Mouse (Mus musculus) neural tube, embryonic 14.5 days (tissue): Measurements from ENCODE around the gene Poln. TPM values are rescaled to one million over a fixed set of nuclear protein-coding genes. Genes with fewer than 3 reads are reported as not detected.

Experiments used
- ATAC-seq: fragments of 200-750 bp; cut with Nextera tagmentation; 2 replicates; pipeline ENCODE4 v1.8.0; 2017; ENCODE audit warnings: low read depth, mild to moderate bottlenecking, moderate TSS enrichment, moderate library complexity
- H3K27ac ChIP-seq: fragments of 300-500 bp; sonication (generic); 2 replicates; pipeline ENCODE4 v1.5.1; 2014; ENCODE audit warnings: low read depth, mild to moderate bottlenecking, control low read depth, low read length, moderate library complexity, mixed read lengths
- H3K27me3 ChIP-seq: fragments of 300-500 bp; sonication (generic); 2 replicates; pipeline ENCODE4 v1.6.1; 2014; ENCODE audit warnings: low read length; ENCODE audit not compliant: control insufficient read depth, insufficient read depth
- H3K36me3 ChIP-seq: fragments of 300-500 bp; sonication (generic); 2 replicates; pipeline ENCODE4 v1.6.1; 2014; ENCODE audit warnings: low read length, mixed read lengths; ENCODE audit not compliant: control insufficient read depth, insufficient read depth
- H3K4me1 ChIP-seq: fragments of 300-500 bp; sonication (generic); 2 replicates; pipeline ENCODE4 v1.6.1; 2014; ENCODE audit warnings: low read length; ENCODE audit not compliant: control insufficient read depth, insufficient read depth
- H3K4me2 ChIP-seq: fragments of 300-500 bp; sonication (generic); 2 replicates; pipeline ENCODE4 v1.6.1; 2014; ENCODE audit warnings: mild to moderate bottlenecking, low read depth, low read length, control low read depth
- H3K4me3 ChIP-seq: fragments of 300-500 bp; sonication (generic); 2 replicates; pipeline ENCODE4 v1.5.1; 2014; ENCODE audit warnings: low read depth, low read length, control low read depth, mixed read lengths
- H3K9ac ChIP-seq: fragments of 300-500 bp; sonication (generic); replicated peaks from 2 replicates; pipeline ENCODE4 v1.6.1; 2014; ENCODE audit warnings: low read depth, mild to moderate bottlenecking, control low read depth, low read length, mixed read lengths
- H3K9me3 ChIP-seq: fragments of 300-500 bp; sonication (generic); 2 replicates; pipeline ENCODE4 v1.6.1; 2016; ENCODE audit warnings: low read length; ENCODE audit not compliant: control insufficient read depth
- WGBS: fragments of 180-500 bp; shearing (Covaris S2); extraction: QIAGEN DNeasy Blood & Tissue Kit; methylation state at CpG from one replicate; pipeline ENCODE4 v1.1.7; 2014; 5-methylcytosine and 5-hydroxymethylcytosine counted together
- polyA plus RNA-seq: library from polyadenylated mRNA; unstranded; fragments of >200 nt; fragmentation: Nextera tagmentation; extraction: Ambion mirVana; gene quantifications from 2 replicates; pipeline ENCODE4 v1.2.1, GENCODE M21; 2014

The Poln gene
- polyA plus RNA-seq, 1 experiment from 2014 or later = 0.74 TPM

GRCm38 (mm10) chr5:34183156-34183880, 14.1 kb upstream of the Poln start:
- H3K4me1 ChIP-seq = peaks cover 26% of the 10 kb centered on the region
- no peak overlapping the region for H3K4me3 ChIP-seq
- no peak overlapping the region for H3K9ac ChIP-seq
- ATAC-seq = no peak
- H3K27me3 ChIP-seq = no peaks in the 10 kb centered on the region
- 61% methylated on average over 3 of the region's 5 CpGs for WGBS
- no peaks in the 10 kb centered on the region for H3K9me3 ChIP-seq
- H3K36me3 ChIP-seq = peaks cover 16% of the 10 kb centered on the region
- no peak overlapping the region for H3K27ac ChIP-seq
- no peak overlapping the region for H3K4me2 ChIP-seq

GRCm38 (mm10) chr5:34182486-34182885, 13.2 kb upstream of the Poln start:
- no peak overlapping the region for H3K9ac ChIP-seq
- H3K4me3 ChIP-seq = no peak overlapping the region
- no peak overlapping the region for H3K27ac ChIP-seq
- no peaks in the 10 kb centered on the region for H3K27me3 ChIP-seq
- peaks cover 20% of the 10 kb centered on the region for H3K36me3 ChIP-seq
- peaks cover 26% of the 10 kb centered on the region for H3K4me1 ChIP-seq
- 70% methylated on average over 3 of the region's 3 CpGs for WGBS
- ATAC-seq = no peak
- no peak overlapping the region for H3K4me2 ChIP-seq
- H3K9me3 ChIP-seq = no peaks in the 10 kb centered on the region

DNA sequence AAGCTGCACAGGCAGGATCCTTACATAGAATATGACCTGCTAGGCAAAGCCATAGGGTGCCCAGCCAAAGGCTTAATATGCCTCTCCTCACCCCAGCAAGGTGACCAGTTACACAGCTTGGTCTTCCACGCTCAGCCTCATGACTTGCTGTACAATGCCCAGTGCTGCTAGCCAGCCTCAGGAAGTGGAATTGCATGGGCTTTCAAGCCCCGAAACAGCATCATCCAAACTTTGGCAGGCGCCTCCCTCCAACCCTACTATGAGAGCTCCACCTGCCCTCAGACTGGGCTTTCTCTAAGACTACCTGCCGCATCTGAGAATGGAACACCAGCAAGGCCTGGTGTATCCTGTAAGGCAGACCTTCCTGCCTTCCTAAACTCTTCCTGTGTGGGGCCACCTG, 8.6 kb upstream of the Poln start:
- ATAC-seq = no peak
- Histone ChIP-seq H3K4me2 (no peak overlapping the region), H3K27me3 (no peaks in the 10 kb centered on the region), H3K9me3 (no peaks in the 10 kb centered on the region), H3K9ac (no peak overlapping the region), H3K36me3 (peaks cover 42% of the 10 kb centered on the region), H3K4me1 (no peaks in the 10 kb centered on the region), H3K4me3 (no peak overlapping the region), H3K27ac (no peak overlapping the region)
- WGBS = 92% methylated on average over 4 of the region's 4 CpGs

DNA sequence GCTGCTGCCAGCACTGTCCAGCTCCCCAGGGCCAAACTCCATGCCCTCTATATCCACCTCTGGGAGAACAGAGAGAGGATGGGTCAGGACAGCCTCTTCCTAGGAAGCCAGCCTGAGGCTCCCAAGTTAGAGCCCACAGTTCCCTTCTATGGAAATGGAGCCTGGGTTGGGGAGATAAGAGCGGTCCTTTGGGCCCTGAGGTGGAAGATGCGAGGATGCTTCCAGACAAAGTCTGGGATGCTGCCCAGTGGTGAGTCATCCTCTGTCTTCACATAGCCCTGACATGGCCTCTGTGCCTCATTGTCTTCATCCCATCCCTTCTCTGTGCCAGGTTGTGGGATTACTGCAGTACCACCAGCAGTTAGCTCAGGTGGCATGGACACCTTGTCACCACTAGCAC, 7.8 kb upstream of the Poln start:
- no peaks in the 10 kb centered on the region for H3K9me3 ChIP-seq
- no peak overlapping the region for H3K9ac ChIP-seq
- no peak overlapping the region for H3K4me3 ChIP-seq
- no peaks in the 10 kb centered on the region for H3K4me1 ChIP-seq
- H3K27ac ChIP-seq = no peak overlapping the region
- WGBS = 93% methylated on average over 2 of the region's 2 CpGs
- H3K4me2 ChIP-seq = no peak overlapping the region
- ATAC-seq = no peak
- H3K36me3 ChIP-seq = peaks cover 38% of the 10 kb centered on the region
- H3K27me3 ChIP-seq = no peaks in the 10 kb centered on the region

DNA sequence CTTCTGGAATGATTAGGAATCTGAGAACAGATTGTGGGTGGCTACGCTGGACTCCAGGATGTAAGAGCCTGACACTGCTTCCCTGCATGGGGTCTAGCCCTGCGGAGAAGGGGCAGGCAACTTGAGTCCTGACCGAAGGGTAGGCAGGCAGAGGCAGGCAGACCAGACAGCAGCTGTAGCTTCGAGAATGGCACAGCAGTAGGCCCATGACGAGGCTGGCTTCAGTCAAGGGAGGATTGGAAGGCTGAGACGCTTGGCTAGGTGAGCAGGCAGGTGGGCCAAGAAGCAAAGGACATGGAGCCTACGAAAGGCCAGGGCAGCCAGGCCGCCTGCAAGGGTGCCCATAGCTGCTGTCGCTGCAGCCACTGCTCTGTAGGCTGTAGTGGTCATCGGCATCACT, 7.4 kb upstream of the Poln start:
- no peak for ATAC-seq
- Histone ChIP-seq H3K9ac (no peak overlapping the region), H3K4me2 (no peak overlapping the region), H3K36me3 (peaks cover 38% of the 10 kb centered on the region), H3K27me3 (no peaks in the 10 kb centered on the region), H3K9me3 (no peaks in the 10 kb centered on the region), H3K4me3 (no peak overlapping the region), H3K27ac (no peak overlapping the region), H3K4me1 (no peaks in the 10 kb centered on the region)
- WGBS = 71% methylated on average over 10 of the region's 10 CpGs

GRCm38 (mm10) chr5:34175403-34175694, 6.1 kb upstream of the Poln start:
- H3K27ac ChIP-seq = no peak overlapping the region
- no peaks in the 10 kb centered on the region for H3K4me1 ChIP-seq
- H3K9me3 ChIP-seq = no peaks in the 10 kb centered on the region
- no peaks in the 10 kb centered on the region for H3K27me3 ChIP-seq
- no peak overlapping the region for H3K4me2 ChIP-seq
- H3K4me3 ChIP-seq = no peak overlapping the region
- 15% methylated on average over 5 of the region's 5 CpGs for WGBS
- H3K9ac ChIP-seq = no peak overlapping the region
- H3K36me3 ChIP-seq = peaks cover 37% of the 10 kb centered on the region
- ATAC-seq = no peak

DNA sequence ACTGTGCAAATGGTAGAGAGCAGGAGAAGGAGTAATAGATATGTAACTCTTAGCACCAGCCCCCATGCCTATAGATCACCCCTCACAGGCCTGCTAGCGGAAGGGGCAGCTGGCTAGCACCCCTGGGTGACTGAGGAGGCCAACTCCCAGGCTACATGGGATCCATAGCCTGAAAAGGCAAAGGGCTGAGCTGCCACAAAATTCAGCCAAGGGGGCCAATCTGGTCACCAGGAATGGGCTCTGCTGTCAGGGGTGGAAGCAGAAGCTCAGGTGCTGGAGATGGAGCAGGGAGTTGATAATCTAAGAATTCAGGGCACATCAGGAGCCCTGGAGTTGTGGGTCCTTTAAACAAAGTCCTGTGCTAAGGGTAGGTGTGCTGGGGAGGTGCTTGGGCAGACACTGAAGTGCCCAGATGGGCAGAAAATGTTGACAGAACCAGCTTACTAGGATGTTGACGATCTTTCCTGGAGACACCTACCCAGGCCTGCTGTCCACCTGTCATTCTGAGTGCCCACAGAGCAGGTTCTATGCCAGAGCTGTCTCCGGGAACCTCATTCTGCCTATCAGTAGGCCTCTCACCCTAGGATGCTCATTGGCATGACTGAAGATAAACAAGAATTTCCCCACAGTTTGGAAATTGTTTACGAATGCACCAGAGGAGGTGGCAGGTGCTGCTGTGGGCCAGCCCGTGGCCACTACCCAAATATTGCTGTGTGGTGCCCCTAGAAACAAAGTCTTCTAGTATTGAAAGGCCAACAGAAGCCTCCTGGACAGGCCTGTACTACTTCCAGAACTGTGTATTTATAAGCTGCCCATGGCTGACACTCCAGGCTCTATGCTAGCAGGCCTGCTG, 5.5 kb upstream of the Poln start:
- no peak for ATAC-seq
- H3K27ac ChIP-seq = no peak overlapping the region
- no peak overlapping the region for H3K9ac ChIP-seq
- no peak overlapping the region for H3K4me3 ChIP-seq
- no peaks in the 10 kb centered on the region for H3K27me3 ChIP-seq
- WGBS = 67% methylated on average over 5 of the region's 5 CpGs
- peaks cover 33% of the 10 kb centered on the region for H3K36me3 ChIP-seq
- no peak overlapping the region for H3K4me2 ChIP-seq
- H3K4me1 ChIP-seq = peaks cover 3% of the 10 kb centered on the region; the same call in 1 of the 2 replicates
- H3K9me3 ChIP-seq = no peaks in the 10 kb centered on the region

DNA sequence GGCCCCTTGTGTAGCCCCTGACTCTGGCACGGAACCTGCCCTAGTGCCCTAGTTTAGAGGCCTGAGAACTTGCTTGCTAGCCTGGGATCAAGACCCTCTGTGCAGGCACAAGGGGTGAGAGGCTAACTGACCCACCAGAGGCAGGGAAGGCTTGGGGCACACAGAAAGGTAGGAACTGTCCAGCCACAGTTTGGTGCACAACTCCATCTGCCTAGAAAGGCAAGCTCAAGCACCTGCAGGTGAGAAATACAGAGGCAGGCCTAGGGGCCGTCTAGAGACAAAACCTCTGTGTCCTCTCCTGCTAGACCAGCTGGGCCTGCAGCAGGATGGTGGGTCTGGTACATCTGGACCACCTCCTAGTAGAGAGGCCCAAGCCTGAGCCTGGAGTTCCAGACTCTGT, 4.8 kb upstream of the Poln start:
- Histone ChIP-seq H3K27me3 (no peaks in the 10 kb centered on the region), H3K9me3 (no peaks in the 10 kb centered on the region), H3K4me1 (peaks cover 3% of the 10 kb centered on the region; the same call in 1 of the 2 replicates), H3K9ac (no peak overlapping the region), H3K36me3 (peaks cover 33% of the 10 kb centered on the region), H3K4me2 (no peak overlapping the region), H3K27ac (no peak overlapping the region), H3K4me3 (no peak overlapping the region)
- no peak for ATAC-seq
- WGBS = 84% methylated on average over 2 of the region's 2 CpGs

- no peak overlapping the region for H3K4me3 ChIP-seq
- peaks cover 15% of the 10 kb centered on the region for H3K36me3 ChIP-seq
- H3K4me2 ChIP-seq = no peak overlapping the region
- peaks cover 3% of the 10 kb centered on the region; the same call in 1 of the 2 replicates for H3K4me1 ChIP-seq
- WGBS = 77% methylated on average over 4 of the region's 4 CpGs
- H3K9ac ChIP-seq = no peak overlapping the region
- no peak overlapping the region for H3K27ac ChIP-seq
- no peaks in the 10 kb centered on the region for H3K9me3 ChIP-seq
- H3K27me3 ChIP-seq = no peaks in the 10 kb centered on the region
- no peak for ATAC-seq
Measured at GRCm38 (mm10) chr5:34170726-34171125, 1.5 kb upstream of the Poln start.
